Mouse (Mus musculus): Measurements from ENCODE around the gene Pdzk1ip1.
A peak's percentile ranks its signal among the peaks of the same experiment; 100 is the strongest.

Gene Pdzk1ip1

GRCm38 (mm10) chr4:115088611-115089338 lies at the start of gene Pdzk1ip1:
TSS of gene Pdzk1ip1 (plus strand) at chr4:115088708.
- DNase-seq (ENCODE audit: low read depth), result peak; percentile 72

GRCm38 (mm10) chr4:115045621-115046020 lies 42.9 kb upstream of the Pdzk1ip1 start:
- no peak for DNase-seq (ENCODE audit: low read depth)

GRCm38 (mm10) chr4:115047750-115048149 lies 40.8 kb upstream of the Pdzk1ip1 start:
- peak; percentile 89 for DNase-seq (ENCODE audit: low read depth)

GRCm38 (mm10) chr4:115048190-115048589 lies 40.3 kb upstream of the Pdzk1ip1 start:
- peak; percentile 20 for DNase-seq (ENCODE audit: low read depth)

- no peak for DNase-seq (ENCODE audit: low read depth)
These were observed 37.3 kb upstream of the Pdzk1ip1 start for GRCm38 (mm10) chr4:115051245-115051644.

- peak; percentile 86 for DNase-seq (ENCODE audit: low read depth)
These were observed 36.0 kb upstream of the Pdzk1ip1 start for GRCm38 (mm10) chr4:115052343-115053005.

- no peak for DNase-seq (ENCODE audit: low read depth)
These were observed 33.5 kb upstream of the Pdzk1ip1 start for GRCm38 (mm10) chr4:115055044-115055443.

GRCm38 (mm10) chr4:115055691-115056090 lies 32.8 kb upstream of the Pdzk1ip1 start:
- no peak for DNase-seq (ENCODE audit: low read depth)

GRCm38 (mm10) chr4:115056371-115056920 lies 32.1 kb upstream of the Pdzk1ip1 start, which contains the start of gene Tal1:
TSS of gene Tal1 (plus strand) at chr4:115056426.
- DNase-seq (ENCODE audit: low read depth), result peak; percentile 86

GRCm38 (mm10) chr4:115056921-115057673 lies 31.4 kb upstream of the Pdzk1ip1 start:
- peak; percentile 91 for DNase-seq (ENCODE audit: low read depth)

GRCm38 (mm10) chr4:115057674-115058316 lies 30.7 kb upstream of the Pdzk1ip1 start:
- peak; percentile 76 for DNase-seq (ENCODE audit: low read depth)

GRCm38 (mm10) chr4:115058317-115058761 lies 30.2 kb upstream of the Pdzk1ip1 start:
- peak; percentile 72 for DNase-seq (ENCODE audit: low read depth)

- peak; percentile 75 for DNase-seq (ENCODE audit: low read depth)
These were observed 29.5 kb upstream of the Pdzk1ip1 start for GRCm38 (mm10) chr4:115058871-115059590.

- DNase-seq (ENCODE audit: low read depth), result peak; percentile 71
These were observed 28.6 kb upstream of the Pdzk1ip1 start for GRCm38 (mm10) chr4:115059871-115060270.

GRCm38 (mm10) chr4:115060753-115061152 lies 27.8 kb upstream of the Pdzk1ip1 start:
- DNase-seq (ENCODE audit: low read depth), result peak; percentile 40

GRCm38 (mm10) chr4:115062540-115062874 lies 26.0 kb upstream of the Pdzk1ip1 start:
- DNase-seq (ENCODE audit: low read depth), result peak; percentile 92

- peak; percentile 78 for DNase-seq (ENCODE audit: low read depth)
These were observed 25.5 kb upstream of the Pdzk1ip1 start for GRCm38 (mm10) chr4:115062875-115063517.

- DNase-seq (ENCODE audit: low read depth), result peak; percentile 74
These were observed 24.8 kb upstream of the Pdzk1ip1 start for GRCm38 (mm10) chr4:115063518-115064239.

GRCm38 (mm10) chr4:115071668-115072067 lies 16.8 kb upstream of the Pdzk1ip1 start:
- DNase-seq (ENCODE audit: low read depth), result peak; percentile 61

GRCm38 (mm10) chr4:115074789-115075188 lies 13.7 kb upstream of the Pdzk1ip1 start:
- DNase-seq (ENCODE audit: low read depth), result peak; percentile 87
